Mouse (Mus musculus) spleen, adult 10 weeks (tissue): ENCODE measurements around the gene Grin2c. TPM values are rescaled to one million over a fixed set of nuclear protein-coding genes. Genes with fewer than 3 reads are reported as not detected.

ENCODE experiments used
- polyA plus RNA-seq: library from polyadenylated mRNA; stranded (reverse); fragments of 350-450 nt; fragmentation: Illumina TruSeq; extraction: RNeasy Lipid Tissue Mini Kit (QIAGEN cat#74804); gene quantifications from one replicate; pipeline ENCODE4 v1.2.3, GENCODE M21; 2015; ENCODE audit warnings: low replicate concordance; ENCODE audit not compliant: insufficient read depth

The Grin2c gene
- 1.3 TPM for polyA plus RNA-seq

DNA sequence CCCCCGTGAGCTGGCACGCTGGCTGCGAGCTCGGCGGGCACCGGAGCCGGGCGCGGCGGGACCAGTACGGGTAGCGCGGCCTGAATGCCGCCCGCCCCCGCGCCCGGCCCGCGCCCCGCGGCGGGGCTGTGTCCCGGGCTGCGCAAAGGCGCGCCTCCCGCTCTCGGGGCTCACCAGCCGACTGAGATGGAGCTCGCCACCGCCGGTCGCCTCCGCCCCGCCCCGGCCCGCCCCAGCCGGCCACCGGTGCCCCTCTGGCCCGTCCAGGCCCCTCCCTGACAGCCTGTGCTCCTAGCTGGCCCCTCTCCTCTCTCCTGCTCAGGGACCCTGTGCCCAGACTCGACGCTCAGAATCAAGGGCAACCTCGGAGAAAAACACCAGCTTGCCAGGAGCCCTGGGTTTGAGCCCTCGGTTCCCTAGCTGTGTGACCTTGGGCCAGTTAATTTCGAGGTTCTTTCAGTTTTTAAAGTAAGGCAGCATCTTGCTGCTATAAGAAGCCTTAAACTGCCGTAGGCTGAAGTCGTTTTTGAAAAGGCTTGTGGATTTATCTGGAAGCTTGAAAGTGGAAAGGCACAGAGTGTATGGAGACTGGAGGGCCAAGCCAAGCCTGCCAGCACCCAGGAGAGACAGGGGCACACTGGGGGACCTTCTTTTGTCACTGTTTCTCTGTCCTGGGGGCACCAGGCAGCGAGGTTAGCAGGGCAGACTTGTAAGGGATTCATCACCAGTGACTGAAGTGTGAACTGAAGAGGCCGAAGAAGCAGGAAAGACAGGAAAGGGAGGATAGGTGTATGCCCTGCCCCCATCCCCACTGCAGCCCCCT is at the start of gene Grin2c:
Grin2c (minus strand) TSS at position 183 of the 823 bp plus-strand sequence.

DNA sequence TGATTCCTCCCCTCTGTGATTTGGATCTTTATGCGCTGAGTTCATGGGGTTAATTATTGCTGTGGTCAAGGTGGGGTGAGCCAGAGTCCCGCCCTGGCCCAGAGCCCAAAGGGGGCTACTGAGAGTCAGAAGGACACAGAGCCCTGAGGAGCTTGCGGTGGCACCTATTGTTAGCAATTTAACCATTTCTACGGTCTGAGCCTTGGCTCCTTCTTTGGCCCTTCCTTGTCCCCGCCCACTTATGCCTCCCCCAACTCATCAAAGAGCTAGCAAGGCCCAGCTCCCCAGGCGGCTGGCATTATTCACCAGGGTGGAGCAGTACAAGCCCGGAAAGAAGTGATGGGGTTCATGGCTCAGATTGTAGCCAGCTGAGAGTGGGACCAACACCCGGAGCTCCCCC is 39.8 kb upstream of the Grin2c start, which contains the start of gene Otop2:
Otop2 (plus strand) TSS at position 301 of the 400 bp plus-strand sequence.

DNA sequence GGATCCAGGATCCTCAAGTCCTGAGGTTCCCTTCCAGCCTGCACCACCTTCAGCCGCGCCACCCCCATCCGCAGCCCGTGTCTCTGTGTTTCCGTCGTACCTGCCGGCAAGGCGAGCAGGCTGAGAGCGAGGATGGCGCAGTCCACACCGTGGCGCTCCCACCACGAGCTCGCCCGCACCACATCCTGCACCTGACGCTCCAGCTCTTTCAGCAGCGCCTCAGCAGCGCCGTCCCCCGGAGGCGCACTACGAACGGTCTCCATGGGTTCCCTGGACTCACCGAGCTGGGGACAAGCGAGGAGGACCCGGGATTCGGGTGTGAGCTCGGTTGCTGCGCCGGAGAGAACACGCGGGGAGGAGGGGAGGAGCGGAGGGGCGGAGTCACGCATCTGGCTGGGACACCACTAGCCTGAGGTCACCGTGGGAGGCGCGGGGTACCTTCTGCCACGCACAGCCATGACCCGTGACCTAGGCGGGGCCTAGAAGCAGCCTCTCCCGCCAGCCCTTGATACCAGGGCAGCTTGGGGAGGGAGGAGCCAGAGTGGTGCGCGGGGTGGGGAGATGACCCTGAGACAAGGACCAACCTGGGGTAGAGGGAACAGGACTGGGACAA is 30.3 kb upstream of the Grin2c start, which contains the start of gene Fads6:
Fads6 (minus strand) TSS at position 450 of the 613 bp plus-strand sequence.

DNA sequence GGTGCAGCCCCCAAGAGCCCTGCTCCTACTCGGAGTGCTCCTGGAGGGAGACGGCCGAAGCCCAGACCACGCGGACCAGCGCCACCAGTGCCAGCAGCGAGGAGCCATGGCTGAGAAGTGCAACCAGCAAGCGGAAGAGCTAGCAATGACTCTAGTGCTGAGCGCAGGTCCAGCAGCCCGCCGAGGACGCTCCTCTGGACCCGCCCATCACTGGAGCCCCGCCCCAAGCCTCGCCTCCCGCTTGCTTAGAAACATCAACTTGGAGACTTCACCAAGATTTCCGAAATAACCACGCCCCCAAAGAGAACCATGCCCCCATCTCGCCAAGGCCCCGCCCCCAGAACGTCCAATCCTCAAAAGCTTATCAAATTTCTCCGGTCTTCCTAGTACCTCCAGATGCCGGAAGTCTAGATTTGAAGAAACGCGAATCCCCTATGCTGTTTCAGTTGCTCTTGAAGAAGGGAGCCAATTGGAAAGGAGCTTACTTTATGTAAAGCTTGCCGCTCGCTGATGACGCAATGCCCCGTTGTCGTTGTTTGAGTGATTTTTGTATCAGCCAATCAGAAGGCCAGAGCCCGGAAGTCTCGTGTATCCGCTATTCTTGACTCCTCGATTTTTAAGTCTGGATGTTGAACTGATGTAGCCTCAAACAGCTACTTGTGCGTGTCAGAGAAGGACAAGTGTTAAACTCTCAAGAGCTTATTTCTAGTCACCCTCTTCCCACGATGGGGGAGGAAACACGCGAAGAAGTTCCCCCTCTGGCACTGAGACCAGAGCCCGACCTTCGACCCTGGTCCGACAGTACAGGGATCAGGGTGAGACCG is 9.9 kb upstream of the Grin2c start, which contains the start of gene Fdxr:
Fdxr (minus strand) TSS at position 271 of the 824 bp plus-strand sequence.

Other genes with a start within 250 kb of the Grin2c start
- 0.65 TPM for gene Cd300ld4, start 240.2 kb downstream of the Grin2c start, polyA plus RNA-seq
- gene Cd300ld5, start 229.5 kb downstream of the Grin2c start, polyA plus RNA-seq, result not detected
- gene Cd300ld3, start 218.8 kb downstream of the Grin2c start, polyA plus RNA-seq, result 11.1 TPM
- 20.9 TPM for gene Cd300e, start 205.1 kb downstream of the Grin2c start, polyA plus RNA-seq
- gene Rab37, start 175.8 kb downstream of the Grin2c start, polyA plus RNA-seq, result 23.0 TPM
- gene Cd300lf, start 133.3 kb downstream of the Grin2c start, polyA plus RNA-seq, result 35.4 TPM
- gene Slc9a3r1, start 103.9 kb downstream of the Grin2c start, polyA plus RNA-seq, result 51.1 TPM
- 2.9 TPM for gene Tmem104, start 79.8 kb downstream of the Grin2c start, polyA plus RNA-seq
- 16.0 TPM for gene Nat9, start 79.4 kb downstream of the Grin2c start, polyA plus RNA-seq
- 13.0 TPM for gene Fdxr, start 9.8 kb upstream of the Grin2c start, polyA plus RNA-seq
- 1.5 TPM for gene Fads6, start 30.4 kb upstream of the Grin2c start, polyA plus RNA-seq
- not detected for gene Otop2, start 39.9 kb upstream of the Grin2c start, polyA plus RNA-seq
- 1.3 TPM for gene Ush1g, start 54.8 kb upstream of the Grin2c start, polyA plus RNA-seq
- not detected for gene Otop3, start 67.5 kb upstream of the Grin2c start, polyA plus RNA-seq
- 6.4 TPM for gene Hid1, start 100.5 kb upstream of the Grin2c start, polyA plus RNA-seq
- 3.0 TPM for gene Cdr2l, start 114.7 kb upstream of the Grin2c start, polyA plus RNA-seq
- gene Mrpl58, start 136.5 kb upstream of the Grin2c start, polyA plus RNA-seq, result 64.5 TPM
- 558 TPM for gene Atp5h, start 152.7 kb upstream of the Grin2c start, polyA plus RNA-seq
- 34.0 TPM for gene Kctd2, start 152.9 kb upstream of the Grin2c start, polyA plus RNA-seq
- gene Trim80, start 173.3 kb upstream of the Grin2c start, polyA plus RNA-seq, result not detected
- gene Slc16a5, start 195.2 kb upstream of the Grin2c start, polyA plus RNA-seq, result 6.9 TPM
- 16.0 TPM for gene Armc7, start 208.4 kb upstream of the Grin2c start, polyA plus RNA-seq
- gene Nt5c, start 224.6 kb upstream of the Grin2c start, polyA plus RNA-seq, result 60.8 TPM
- 133 TPM for gene Jpt1, start 247.1 kb upstream of the Grin2c start, polyA plus RNA-seq